Mouse (Mus musculus) neural tube, embryonic 15.5 days (tissue): Measurements from ENCODE around the gene Tom1l2. TPM values are rescaled to one million over a fixed set of nuclear protein-coding genes. Genes with fewer than 3 reads are reported as not detected.

Source experiments
- ATAC-seq: fragments of 200-750 bp; cut with Nextera tagmentation; 2 replicates; pipeline ENCODE4 v1.8.0; 2017; ENCODE audit warnings: mild to moderate bottlenecking, moderate TSS enrichment, moderate library complexity; ENCODE audit not compliant: low FRiP score
- H3K27ac ChIP-seq: fragments of 300-500 bp; sonication (generic); replicated peaks from 2 replicates; pipeline ENCODE4 v1.5.1; 2015; ENCODE audit warnings: mild to moderate bottlenecking, inconsistent platforms
- H3K27me3 ChIP-seq: fragments of 300-500 bp; sonication (generic); replicated peaks from 2 replicates; pipeline ENCODE4 v1.6.1; 2015; ENCODE audit warnings: inconsistent platforms
- H3K36me3 ChIP-seq: fragments of 300-500 bp; sonication (generic); 2 replicates; pipeline ENCODE4 v1.6.1; 2015; ENCODE audit warnings: inconsistent platforms
- H3K4me1 ChIP-seq: fragments of 300-500 bp; sonication (generic); 2 replicates; pipeline ENCODE4 v1.6.1; 2015; ENCODE audit warnings: inconsistent platforms
- H3K4me2 ChIP-seq: fragments of 300-500 bp; sonication (generic); 2 replicates; pipeline ENCODE4 v1.6.1; 2015; ENCODE audit warnings: inconsistent platforms, mild to moderate bottlenecking, moderate library complexity
- H3K4me3 ChIP-seq: fragments of 300-500 bp; sonication (generic); replicated peaks from 2 replicates; pipeline ENCODE4 v1.5.1; 2015; ENCODE audit warnings: mild to moderate bottlenecking, inconsistent platforms
- H3K9ac ChIP-seq: fragments of 300-500 bp; sonication (generic); replicated peaks from 2 replicates; pipeline ENCODE4 v1.6.1; 2015; ENCODE audit warnings: mild to moderate bottlenecking, inconsistent platforms
- H3K9me3 ChIP-seq: fragments of 300-500 bp; sonication (generic); replicated peaks from 2 replicates; pipeline ENCODE4 v1.6.1; 2016; ENCODE audit warnings: inconsistent platforms
- WGBS: fragments of 180-500 bp; shearing (Covaris S2); methylation state at CpG from one replicate; pipeline ENCODE4 v1.1.7; 2015; ENCODE audit warnings: mixed read lengths; 5-methylcytosine and 5-hydroxymethylcytosine counted together
- polyA plus RNA-seq: library from polyadenylated mRNA; unstranded; fragments of >200 nt; fragmentation: Nextera tagmentation; extraction: Ambion mirVana; gene quantifications from 2 replicates; pipeline ENCODE4 v1.2.1, GENCODE M21; 2015

Tom1l2 gene
- polyA plus RNA-seq, 1 experiment from 2014 or later = 68.9 TPM

- H3K36me3 ChIP-seq = peaks cover 69% of the 10 kb centered on the region
- H3K4me3 ChIP-seq = no peak overlapping the region
- H3K4me2 ChIP-seq = no peak overlapping the region
- H3K9me3 ChIP-seq = no peaks in the 10 kb centered on the region
- H3K4me1 ChIP-seq = peaks cover 6% of the 10 kb centered on the region
- no peak overlapping the region for H3K9ac ChIP-seq
- no peaks in the 10 kb centered on the region for H3K27me3 ChIP-seq
- no peak overlapping the region for H3K27ac ChIP-seq
- no peak for ATAC-seq
Observed at GRCm38 (mm10) chr11:60195108-60195507, 157.6 kb downstream of the Tom1l2 start.

GRCm38 (mm10) chr11:60193556-60193955 lies 159.1 kb downstream of the Tom1l2 start:
- WGBS = 58% methylated on average over 4 of the region's 4 CpGs
- H3K4me2 ChIP-seq = no peak overlapping the region
- ATAC-seq = no peak
- no peaks in the 10 kb centered on the region for H3K9me3 ChIP-seq
- no peak overlapping the region for H3K9ac ChIP-seq
- H3K27me3 ChIP-seq = no peaks in the 10 kb centered on the region
- H3K27ac ChIP-seq = 0 out of 2 replicates have a peak overlapping the region, but pooled peaks have one; percentile 28
- H3K36me3 ChIP-seq = peaks cover 79% of the 10 kb centered on the region
- H3K4me3 ChIP-seq = no peak overlapping the region
- 0 out of 2 replicates have a peak, but pooled peaks cover 5% of the 10 kb centered on the region for H3K4me1 ChIP-seq

GRCm38 (mm10) chr11:60192534-60192933 lies 160.2 kb downstream of the Tom1l2 start:
- 85% methylated on average over 6 of the region's 6 CpGs for WGBS
- no peak for ATAC-seq
- H3K27ac ChIP-seq = 0 out of 2 replicates have a peak overlapping the region, but pooled peaks have one; percentile 5

GRCm38 (mm10) chr11:60190055-60190641 lies 162.6 kb downstream of the Tom1l2 start:
- Histone ChIP-seq H3K9me3 (no peaks in the 10 kb centered on the region), H3K27ac (no peak overlapping the region), H3K27me3 (no peaks in the 10 kb centered on the region), H3K4me2 (no peak overlapping the region), H3K4me3 (no peak overlapping the region), H3K36me3 (peaks cover 88% of the 10 kb centered on the region), H3K4me1 (peaks cover 27% of the 10 kb centered on the region), H3K9ac (no peak overlapping the region)
- WGBS = 93% methylated on average over 17 of the region's 17 CpGs
- no peak for ATAC-seq

More at GRCm38 (mm10) chr11:60192534-60192933, 160.2 kb downstream of the Tom1l2 start:
- H3K4me2 ChIP-seq = no peak overlapping the region
- peaks cover 79% of the 10 kb centered on the region for H3K36me3 ChIP-seq
- no peak overlapping the region for H3K4me3 ChIP-seq
- H3K9ac ChIP-seq = no peak overlapping the region
- H3K4me1 ChIP-seq = 0 out of 2 replicates have a peak, but pooled peaks cover 5% of the 10 kb centered on the region
- H3K9me3 ChIP-seq = no peaks in the 10 kb centered on the region
- no peaks in the 10 kb centered on the region for H3K27me3 ChIP-seq

GRCm38 (mm10) chr11:60189501-60190040 lies 163.1 kb downstream of the Tom1l2 start:
- no peak overlapping the region for H3K4me3 ChIP-seq
- peaks cover 33% of the 10 kb centered on the region for H3K4me1 ChIP-seq
- WGBS = 80% methylated on average over 21 of the region's 21 CpGs
- H3K9ac ChIP-seq = no peak overlapping the region
- no peak overlapping the region for H3K4me2 ChIP-seq
- ATAC-seq = no peak
- H3K27ac ChIP-seq = peak overlapping the region; percentile 8
- H3K36me3 ChIP-seq = peaks cover 83% of the 10 kb centered on the region
- H3K27me3 ChIP-seq = no peaks in the 10 kb centered on the region
- no peaks in the 10 kb centered on the region for H3K9me3 ChIP-seq

- Histone ChIP-seq H3K27ac (no peak overlapping the region), H3K9me3 (no peaks in the 10 kb centered on the region), H3K4me2 (no peak overlapping the region), H3K27me3 (no peaks in the 10 kb centered on the region), H3K9ac (no peak overlapping the region), H3K4me3 (no peak overlapping the region), H3K4me1 (peaks cover 45% of the 10 kb centered on the region), H3K36me3 (peaks cover 71% of the 10 kb centered on the region)
- no peak for ATAC-seq
- 89% methylated on average over 25 of the region's 25 CpGs for WGBS
Observed at GRCm38 (mm10) chr11:60188275-60188853, 164.3 kb downstream of the Tom1l2 start.

- 90% methylated on average over 11 of the region's 11 CpGs for WGBS
- no peak for ATAC-seq
- peaks cover 58% of the 10 kb centered on the region for H3K4me1 ChIP-seq
Observed at GRCm38 (mm10) chr11:60187070-60187469, 165.6 kb downstream of the Tom1l2 start.

GRCm38 (mm10) chr11:60185396-60186231 lies 167.1 kb downstream of the Tom1l2 start:
- Histone ChIP-seq H3K36me3 (peaks cover 50% of the 10 kb centered on the region), H3K4me1 (peaks cover 72% of the 10 kb centered on the region), H3K27ac (peak overlapping the region; percentile 83), H3K27me3 (no peaks in the 10 kb centered on the region), H3K4me2 (peak overlapping the region; percentile 17; the same call in 1 of the 2 replicates), H3K9ac (0 out of 2 replicates have a peak overlapping the region, but pooled peaks have one; percentile 23), H3K4me3 (no peak overlapping the region), H3K9me3 (no peaks in the 10 kb centered on the region)
- ATAC-seq = no peak
- 70% methylated on average over 20 of the region's 20 CpGs for WGBS

More at GRCm38 (mm10) chr11:60187070-60187469, 165.6 kb downstream of the Tom1l2 start:
- Histone ChIP-seq H3K27ac (no peak overlapping the region; the same call in 1 of the 2 replicates), H3K9me3 (no peaks in the 10 kb centered on the region), H3K4me2 (no peak overlapping the region), H3K36me3 (peaks cover 63% of the 10 kb centered on the region), H3K4me3 (no peak overlapping the region), H3K27me3 (no peaks in the 10 kb centered on the region), H3K9ac (no peak overlapping the region)

- 25% methylated on average over 22 of the region's 22 CpGs for WGBS
- Histone ChIP-seq H3K9ac (peak overlapping the region; percentile 23), H3K27ac (peak overlapping the region; percentile 83), H3K9me3 (no peaks in the 10 kb centered on the region), H3K4me1 (peaks cover 76% of the 10 kb centered on the region), H3K4me3 (no peak overlapping the region), H3K27me3 (no peaks in the 10 kb centered on the region), H3K4me2 (peak overlapping the region; percentile 17; the same call in 1 of the 2 replicates), H3K36me3 (peaks cover 41% of the 10 kb centered on the region)
- ATAC-seq = peak; percentile 14; the same call in 1 of the 2 replicates
Observed at GRCm38 (mm10) chr11:60184346-60185325, 168.1 kb downstream of the Tom1l2 start.

- Histone ChIP-seq H3K4me1 (peaks cover 93% of the 10 kb centered on the region), H3K27me3 (no peaks in the 10 kb centered on the region), H3K9me3 (no peaks in the 10 kb centered on the region), H3K4me2 (peak overlapping the region; percentile 26), H3K27ac (peak overlapping the region; percentile 83), H3K4me3 (no peak overlapping the region), H3K36me3 (peaks cover 22% of the 10 kb centered on the region), H3K9ac (0 out of 2 replicates have a peak overlapping the region, but pooled peaks have one; percentile 14)
- ATAC-seq = peak; percentile 26
- 27% methylated on average over 2 of the region's 2 CpGs for WGBS
Observed at GRCm38 (mm10) chr11:60182741-60183140, 170.0 kb downstream of the Tom1l2 start.
